Mouse (Mus musculus) lung, embryonic 16.5 days (tissue): ENCODE data around the gene Hoxa1. TPM values are rescaled to one million over a fixed set of nuclear protein-coding genes. Genes with fewer than 3 reads are reported as not detected.

ENCODE experiments used
- ATAC-seq: fragments of 200-750 bp; cut with Nextera tagmentation; 2 replicates; pipeline ENCODE4 v1.8.0; 2017; ENCODE audit warnings: low read depth, mild to moderate bottlenecking, moderate library complexity
- H3K27ac ChIP-seq: fragments of 300-500 bp; sonication (generic); 2 replicates; pipeline ENCODE4 v1.5.1; 2014; ENCODE audit warnings: mild to moderate bottlenecking, control low read depth, low read length
- H3K27me3 ChIP-seq: fragments of 300-500 bp; sonication (generic); 2 replicates; pipeline ENCODE4 v1.6.1; 2014; ENCODE audit warnings: low read depth, low read length, mixed read lengths; ENCODE audit not compliant: control insufficient read depth, insufficient read depth
- H3K36me3 ChIP-seq: fragments of 300-500 bp; sonication (generic); 2 replicates; pipeline ENCODE4 v1.6.1; 2014; ENCODE audit warnings: low read length; ENCODE audit not compliant: control insufficient read depth, insufficient read depth
- H3K4me1 ChIP-seq: fragments of 300-500 bp; sonication (generic); replicated peaks from 2 replicates; pipeline ENCODE4 v1.6.1; 2014; ENCODE audit warnings: low read length, mixed read lengths; ENCODE audit not compliant: control insufficient read depth, insufficient read depth
- H3K4me2 ChIP-seq: fragments of 300-500 bp; sonication (generic); 2 replicates; pipeline ENCODE4 v1.6.1; 2014; ENCODE audit warnings: low read depth, low read length, control low read depth
- H3K4me3 ChIP-seq: fragments of 300-500 bp; sonication (generic); 2 replicates; pipeline ENCODE4 v1.5.1; 2014; ENCODE audit warnings: mild to moderate bottlenecking, low read length, control low read depth
- H3K9ac ChIP-seq: fragments of 300-500 bp; sonication (generic); 2 replicates; pipeline ENCODE4 v1.6.1; 2014; ENCODE audit warnings: low read length, control low read depth
- H3K9me3 ChIP-seq: fragments of 300-500 bp; sonication (generic); 2 replicates; pipeline ENCODE4 v1.6.1; 2016; ENCODE audit warnings: low read length; ENCODE audit not compliant: control insufficient read depth
- WGBS: fragments of 180-500 bp; shearing (Covaris S2); extraction: QIAGEN DNeasy Blood & Tissue Kit; methylation state at CpG from one replicate; pipeline ENCODE4 v1.1.7; 2014; 5-methylcytosine and 5-hydroxymethylcytosine counted together
- polyA plus RNA-seq: library from polyadenylated mRNA; unstranded; fragments of >200 nt; fragmentation: Nextera tagmentation; extraction: Ambion mirVana; gene quantifications from 2 replicates; pipeline ENCODE4 v1.2.1, GENCODE M21; 2015

Gene Hoxa1
- polyA plus RNA-seq, 1 experiment from 2014 or later: 1.4 TPM

- H3K9ac ChIP-seq: peak overlapping the region; percentile 80
- H3K27me3 ChIP-seq: peaks cover 38% of the 10 kb centered on the region
- H3K4me2 ChIP-seq: peak overlapping the region; percentile 96
- H3K4me1 ChIP-seq: peaks cover 25% of the 10 kb centered on the region
- no peaks in the 10 kb centered on the region for H3K36me3 ChIP-seq
- no peak for ATAC-seq
- peak overlapping the region; percentile 96 for H3K27ac ChIP-seq
- WGBS: 5% methylated on average over 39 of the region's 42 CpGs
- H3K4me3 ChIP-seq: peak overlapping the region; percentile 37
- H3K9me3 ChIP-seq: no peaks in the 10 kb centered on the region
These were observed 10.3 kb upstream of the Hoxa1 start for GRCm38 (mm10) chr6:52168191-52169055.

- Histone ChIP-seq H3K4me3 (peak overlapping the region; percentile 37), H3K36me3 (no peaks in the 10 kb centered on the region), H3K4me2 (peak overlapping the region; percentile 96), H3K4me1 (peaks cover 25% of the 10 kb centered on the region), H3K27me3 (peaks cover 38% of the 10 kb centered on the region), H3K9ac (peak overlapping the region; percentile 80), H3K27ac (peak overlapping the region; percentile 96), H3K9me3 (no peaks in the 10 kb centered on the region)
- no peak for ATAC-seq
- WGBS: 15% methylated on average over 14 of the region's 14 CpGs
These were observed 9.6 kb upstream of the Hoxa1 start for GRCm38 (mm10) chr6:52167736-52168161.

- H3K27me3 ChIP-seq: peaks cover 33% of the 10 kb centered on the region
- WGBS: 31% methylated on average over 1 of the region's 1 CpGs
- H3K4me2 ChIP-seq: peak overlapping the region; percentile 96
- peak overlapping the region; percentile 80 for H3K9ac ChIP-seq
- ATAC-seq: no peak
- H3K4me3 ChIP-seq: peak overlapping the region; percentile 37
- no peaks in the 10 kb centered on the region for H3K36me3 ChIP-seq
- H3K27ac ChIP-seq: peak overlapping the region; percentile 96
- no peaks in the 10 kb centered on the region for H3K9me3 ChIP-seq
- H3K4me1 ChIP-seq: peaks cover 20% of the 10 kb centered on the region
These were observed 9.1 kb upstream of the Hoxa1 start for GRCm38 (mm10) chr6:52167176-52167575.

GRCm38 (mm10) chr6:52166431-52167077 lies 8.4 kb upstream of the Hoxa1 start:
- H3K27me3 ChIP-seq: peaks cover 29% of the 10 kb centered on the region
- H3K4me1 ChIP-seq: peaks cover 17% of the 10 kb centered on the region
- no peaks in the 10 kb centered on the region for H3K36me3 ChIP-seq
- peak overlapping the region; percentile 37 for H3K4me3 ChIP-seq
- ATAC-seq: no peak
- peak overlapping the region; percentile 96 for H3K4me2 ChIP-seq
- H3K27ac ChIP-seq: peak overlapping the region; percentile 96
- H3K9me3 ChIP-seq: no peaks in the 10 kb centered on the region
- peak overlapping the region; percentile 80 for H3K9ac ChIP-seq
- WGBS: 15% methylated on average over 4 of the region's 4 CpGs

- Histone ChIP-seq H3K4me3 (peak overlapping the region; percentile 58), H3K9ac (peak overlapping the region; percentile 80), H3K36me3 (no peaks in the 10 kb centered on the region), H3K4me1 (peaks cover 12% of the 10 kb centered on the region), H3K4me2 (peak overlapping the region; percentile 96), H3K9me3 (no peaks in the 10 kb centered on the region), H3K27me3 (peaks cover 24% of the 10 kb centered on the region), H3K27ac (peak overlapping the region; percentile 96)
- WGBS: 3% methylated on average over 28 of the region's 28 CpGs
- ATAC-seq: no peak
These were observed 7.6 kb upstream of the Hoxa1 start for GRCm38 (mm10) chr6:52165441-52166370.

- peaks cover 7% of the 10 kb centered on the region for H3K4me1 ChIP-seq
- peak within 1 kb of the TSS; percentile 58 for H3K4me3 ChIP-seq
- ATAC-seq: peak; percentile 55
- H3K4me2 ChIP-seq: peak within 1 kb of the TSS; percentile 96
- WGBS: under 1% methylated on average over 25 of the region's 25 CpGs
- H3K9me3 ChIP-seq: no peaks in the 10 kb centered on the region
- no peaks in the 10 kb centered on the region for H3K36me3 ChIP-seq
- peak within 1 kb of the TSS; percentile 96 for H3K27ac ChIP-seq
- H3K27me3 ChIP-seq: peaks cover 20% of the 10 kb centered on the region
- H3K9ac ChIP-seq: peak within 1 kb of the TSS; percentile 80
These were observed 6.7 kb upstream of the Hoxa1 start, which contains the start of gene Hoxa2 for GRCm38 (mm10) chr6:52164626-52165440. TSS of gene Hoxa2 (minus strand) at chr6:52164831.

- WGBS: under 1% methylated on average over 39 of the region's 39 CpGs
- Histone ChIP-seq H3K4me3 (peak overlapping the region; percentile 58), H3K9ac (peak overlapping the region; percentile 80)
These were observed 6.0 kb upstream of the Hoxa1 start for GRCm38 (mm10) chr6:52164051-52164625.

More at GRCm38 (mm10) chr6:52164051-52164625, 6.0 kb upstream of the Hoxa1 start:
- peaks cover 10% of the 10 kb centered on the region for H3K4me1 ChIP-seq
- peak; percentile 20; the same call in 1 of the 2 replicates for ATAC-seq
- H3K9me3 ChIP-seq: no peaks in the 10 kb centered on the region
- no peaks in the 10 kb centered on the region for H3K36me3 ChIP-seq
- H3K27me3 ChIP-seq: peaks cover 26% of the 10 kb centered on the region
- H3K27ac ChIP-seq: peak overlapping the region; percentile 96
- peak overlapping the region; percentile 96 for H3K4me2 ChIP-seq
